Mouse (Mus musculus) heart, embryonic 12.5 days (tissue): Measurements from ENCODE around the gene Slc29a3. TPM values are rescaled to one million over a fixed set of nuclear protein-coding genes. Genes with fewer than 3 reads are reported as not detected.
"Not testable (repeated sequence)": the region's sequence is repeated elsewhere in the genome, so short reads cannot be mapped to it uniquely, and the experiment has no call there.

Experiments
- ATAC-seq: fragments of 200-750 bp; cut with Nextera tagmentation; 2 replicates; pipeline ENCODE4 v1.8.0; 2017; ENCODE audit warnings: moderate TSS enrichment, moderate library complexity; ENCODE audit not compliant: insufficient number of reproducible peaks, low FRiP score
- H3K27ac ChIP-seq: fragments of 300-500 bp; sonication (generic); 2 replicates; pipeline ENCODE4 v1.5.1; 2016; ENCODE audit warnings: mild to moderate bottlenecking, moderate library complexity; ENCODE audit not compliant: poor library complexity, severe bottlenecking
- H3K27me3 ChIP-seq: fragments of 300-500 bp; sonication (generic); replicated peaks from 2 replicates; pipeline ENCODE4 v1.6.1; 2016; ENCODE audit warnings: mild to moderate bottlenecking, moderate library complexity
- H3K36me3 ChIP-seq: fragments of 300-500 bp; sonication (generic); 2 replicates; pipeline ENCODE4 v1.6.1; 2016; ENCODE audit warnings: mild to moderate bottlenecking, moderate library complexity
- H3K4me1 ChIP-seq: fragments of 300-500 bp; sonication (generic); replicated peaks from 2 replicates; pipeline ENCODE4 v1.6.1; 2016; ENCODE audit warnings: mild to moderate bottlenecking
- H3K4me2 ChIP-seq: fragments of 300-500 bp; sonication (generic); 2 replicates; pipeline ENCODE4 v1.6.1; 2016; ENCODE audit warnings: mild to moderate bottlenecking, moderate library complexity
- H3K4me3 ChIP-seq: fragments of 300-500 bp; sonication (generic); 2 replicates; pipeline ENCODE4 v1.5.1; 2016; ENCODE audit warnings: mild to moderate bottlenecking
- H3K9ac ChIP-seq: fragments of 300-500 bp; sonication (generic); 2 replicates; pipeline ENCODE4 v1.6.1; 2016; ENCODE audit warnings: mild to moderate bottlenecking, moderate library complexity
- H3K9me3 ChIP-seq: fragments of 300-500 bp; sonication (generic); replicated peaks from 2 replicates; pipeline ENCODE4 v1.6.1; 2016; ENCODE audit warnings: mild to moderate bottlenecking, moderate library complexity
- WGBS: fragments of 180-500 bp; shearing (Covaris S2); methylation state at CpG from one replicate; pipeline ENCODE4 v1.1.7; 2016; 5-methylcytosine and 5-hydroxymethylcytosine counted together
- polyA plus RNA-seq: library from polyadenylated mRNA; unstranded; fragments of >200 nt; fragmentation: Nextera tagmentation; extraction: Ambion mirVana; gene quantifications from 2 replicates; pipeline ENCODE4 v1.2.1, GENCODE M21; 2016

Slc29a3 gene
- polyA plus RNA-seq, 1 experiment from 2014 or later: 6.8 TPM

DNA sequence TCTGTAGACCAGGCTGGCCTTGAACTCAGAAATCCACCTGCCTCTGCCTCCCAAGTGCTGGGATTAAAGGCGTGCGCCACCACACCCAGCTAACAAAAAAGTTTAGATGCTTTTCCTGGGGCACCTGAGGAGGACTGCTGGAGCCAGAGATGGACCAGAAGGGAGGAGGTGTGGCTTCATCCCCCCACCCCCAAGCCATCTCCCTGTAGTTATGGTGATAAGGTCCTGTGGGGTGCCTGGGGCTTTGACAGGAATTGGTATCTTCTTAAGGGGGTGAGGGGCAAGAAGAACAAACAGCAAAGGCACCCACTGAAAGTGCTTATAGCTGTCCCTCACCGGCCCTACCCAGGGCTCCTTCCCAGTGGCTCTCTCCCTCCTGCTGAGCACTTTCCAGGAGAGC, 25.7 kb downstream of the Slc29a3 start:
- H3K9ac ChIP-seq: no peak overlapping the region
- H3K36me3 ChIP-seq: no peaks in the 10 kb centered on the region
- H3K9me3 ChIP-seq: no peaks in the 10 kb centered on the region
- H3K27ac ChIP-seq: no peak overlapping the region
- H3K4me3 ChIP-seq: no peak overlapping the region
- ATAC-seq: no peak
- no peaks in the 10 kb centered on the region for H3K27me3 ChIP-seq
- H3K4me1 ChIP-seq: no peaks in the 10 kb centered on the region
- 51% methylated on average over 3 of the region's 3 CpGs for WGBS
- H3K4me2 ChIP-seq: no peak overlapping the region

DNA sequence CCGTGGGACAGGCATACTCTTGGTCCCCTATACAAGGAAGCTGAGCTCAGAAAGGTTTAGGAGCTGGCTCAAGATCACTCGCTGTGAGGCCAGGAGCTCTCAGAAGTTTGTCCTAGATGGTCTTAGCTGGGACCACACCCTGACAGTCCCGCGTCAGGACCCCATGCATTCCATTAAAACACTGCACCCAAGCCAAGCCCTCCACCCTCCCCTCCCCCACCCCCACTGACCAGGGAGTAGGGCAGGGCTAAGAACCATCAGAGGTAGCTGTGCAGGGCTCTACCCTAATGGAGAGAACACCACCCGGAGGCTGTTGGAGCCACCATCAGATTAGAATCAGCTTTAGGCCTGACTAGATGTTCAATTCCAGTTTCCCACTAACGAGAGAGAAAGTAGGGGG, 28.1 kb downstream of the Slc29a3 start:
- H3K27me3 ChIP-seq: no peaks in the 10 kb centered on the region
- ATAC-seq: no peak

DNA sequence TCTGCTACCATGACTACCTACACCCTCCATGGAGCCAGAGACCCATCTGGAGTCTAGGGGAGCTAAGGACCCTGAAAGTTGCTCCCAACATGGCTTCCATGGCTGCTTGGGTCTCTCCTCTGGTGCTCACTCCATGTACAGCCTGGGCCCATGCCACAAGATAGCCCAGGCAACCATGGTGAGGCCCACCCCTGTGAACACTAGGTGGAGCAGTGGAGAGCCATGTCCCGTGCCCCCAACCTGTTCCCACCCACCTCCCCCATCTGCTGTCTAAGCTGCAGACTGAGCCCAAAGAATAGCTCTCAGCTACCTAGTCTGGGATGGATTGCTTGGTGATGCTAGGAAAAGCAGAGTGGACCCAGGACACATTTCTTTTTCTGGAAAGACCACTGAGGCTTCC, 29.2 kb downstream of the Slc29a3 start:
- Histone ChIP-seq H3K4me3 (no peak overlapping the region), H3K4me1 (no peaks in the 10 kb centered on the region), H3K9me3 (no peaks in the 10 kb centered on the region), H3K27me3 (no peaks in the 10 kb centered on the region), H3K27ac (no peak overlapping the region), H3K4me2 (no peak overlapping the region), H3K36me3 (peaks cover 9% of the 10 kb centered on the region), H3K9ac (no peak overlapping the region)
- 0 out of 2 replicates have a peak, but pooled peaks have one; percentile 28 for ATAC-seq
- WGBS: 43% methylated on average over 1 of the region's 1 CpGs

More for the DNA sequence above, 28.1 kb downstream of the Slc29a3 start:
- Histone ChIP-seq H3K4me1 (no peaks in the 10 kb centered on the region), H3K9me3 (no peaks in the 10 kb centered on the region), H3K4me3 (no peak overlapping the region), H3K9ac (no peak overlapping the region), H3K27ac (no peak overlapping the region), H3K36me3 (no peaks in the 10 kb centered on the region), H3K4me2 (no peak overlapping the region)
- 64% methylated on average over 6 of the region's 6 CpGs for WGBS

DNA sequence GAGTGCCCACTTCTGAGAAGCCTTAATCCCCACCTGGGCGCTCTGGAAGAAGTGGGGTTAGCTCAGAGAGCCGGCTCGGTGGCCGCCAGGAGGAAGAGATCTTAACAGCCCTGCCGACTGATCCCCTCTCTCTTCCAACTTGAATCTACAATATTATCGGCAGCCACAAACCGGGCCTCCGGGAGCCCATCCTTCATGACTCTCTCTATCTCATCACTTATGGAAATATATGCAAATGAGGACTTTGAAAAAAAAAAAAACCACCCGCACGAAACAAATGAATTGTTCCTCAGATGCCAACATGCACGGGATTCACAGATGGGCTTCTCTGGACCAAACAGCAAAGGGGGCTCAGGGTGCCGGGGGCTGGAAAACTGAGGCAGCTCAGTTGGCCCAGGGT, 31.0 kb downstream of the Slc29a3 start:
- H3K27ac ChIP-seq: no peak overlapping the region
- H3K36me3 ChIP-seq: peaks cover 12% of the 10 kb centered on the region
- ATAC-seq: no peak

DNA sequence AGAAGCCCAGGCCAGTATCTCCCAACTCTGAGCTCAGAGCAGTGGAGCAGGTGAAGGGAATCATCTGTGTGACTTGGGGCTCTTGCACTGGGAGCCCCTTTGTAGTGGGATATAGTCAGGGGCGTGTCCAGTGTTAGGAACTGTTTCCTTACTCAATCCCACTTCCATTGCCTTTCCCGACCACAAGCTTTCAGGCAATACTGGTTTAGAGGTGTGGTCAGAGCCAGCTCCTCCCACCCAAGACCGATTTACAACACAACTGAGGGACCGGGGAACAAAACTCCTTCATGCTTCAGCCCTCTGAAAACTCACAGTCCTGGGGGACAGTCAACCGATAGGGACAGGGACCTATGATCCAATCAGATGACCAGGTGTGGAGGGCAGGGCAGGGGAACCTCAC, 32.1 kb downstream of the Slc29a3 start:
- H3K9me3 ChIP-seq: no peaks in the 10 kb centered on the region
- peaks cover 23% of the 10 kb centered on the region for H3K36me3 ChIP-seq
- no peak overlapping the region for H3K9ac ChIP-seq
- no peaks in the 10 kb centered on the region for H3K27me3 ChIP-seq
- no peak overlapping the region for H3K4me3 ChIP-seq
- no peaks in the 10 kb centered on the region for H3K4me1 ChIP-seq
- no peak for ATAC-seq
- no peak overlapping the region for H3K4me2 ChIP-seq
- 68% methylated on average over 5 of the region's 5 CpGs for WGBS
- no peak overlapping the region for H3K27ac ChIP-seq

More for the DNA sequence above, 31.0 kb downstream of the Slc29a3 start:
- H3K4me2 ChIP-seq: no peak overlapping the region
- H3K9me3 ChIP-seq: no peaks in the 10 kb centered on the region
- H3K4me1 ChIP-seq: no peaks in the 10 kb centered on the region
- H3K27me3 ChIP-seq: no peaks in the 10 kb centered on the region
- H3K4me3 ChIP-seq: no peak overlapping the region
- WGBS: 55% methylated on average over 12 of the region's 12 CpGs
- H3K9ac ChIP-seq: no peak overlapping the region

DNA sequence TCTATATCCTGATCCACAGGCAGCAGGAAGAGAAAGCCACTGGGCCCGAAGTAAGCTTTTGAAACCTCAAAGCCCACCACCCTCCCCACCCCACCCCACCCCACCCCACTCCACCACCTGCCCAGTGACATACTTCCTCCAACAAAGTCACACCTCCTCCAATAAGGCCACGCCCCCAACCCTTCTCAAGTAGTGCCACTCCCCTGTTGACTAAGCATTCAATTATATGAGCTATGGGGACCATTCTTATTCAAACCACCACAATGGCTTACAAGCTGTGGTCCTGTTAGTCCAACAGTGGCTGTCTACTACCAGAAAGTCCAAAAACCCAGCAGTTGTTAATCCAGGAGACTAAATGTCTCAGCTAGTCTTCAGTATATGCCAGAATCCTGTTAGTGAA, 34.1 kb downstream of the Slc29a3 start:
- ATAC-seq: no peak
- no peak overlapping the region for H3K4me2 ChIP-seq
- H3K9me3 ChIP-seq: peaks cover 5% of the 10 kb centered on the region; the same call in 1 of the 2 replicates
- H3K27ac ChIP-seq: no peak overlapping the region
- no peaks in the 10 kb centered on the region for H3K27me3 ChIP-seq
- peaks cover 39% of the 10 kb centered on the region for H3K36me3 ChIP-seq
- no peak overlapping the region for H3K4me3 ChIP-seq
- H3K9ac ChIP-seq: no peak overlapping the region
- H3K4me1 ChIP-seq: no peaks in the 10 kb centered on the region
- 81% methylated on average over 2 of the region's 2 CpGs for WGBS

DNA sequence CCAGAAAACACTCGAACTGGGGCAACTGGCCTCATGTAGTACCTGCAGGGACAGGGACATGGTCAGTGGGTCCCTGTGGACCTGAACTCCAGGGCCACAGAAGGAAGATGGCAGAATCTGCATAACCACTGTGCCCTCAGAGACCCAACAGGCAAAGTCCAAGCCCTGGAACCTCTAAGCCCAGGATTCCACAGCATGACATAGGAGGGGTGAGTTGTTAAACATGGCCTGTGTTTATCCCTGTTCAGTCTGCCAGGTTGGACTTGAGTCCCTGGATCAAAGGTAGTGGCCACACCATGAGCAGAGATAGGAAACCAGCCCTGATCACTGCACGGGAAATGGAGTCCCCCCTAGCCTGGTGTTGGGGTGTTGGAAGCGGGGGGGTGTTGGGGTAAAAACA, 36.1 kb downstream of the Slc29a3 start:
- H3K4me1 ChIP-seq: no peaks in the 10 kb centered on the region
- H3K27ac ChIP-seq: no peak overlapping the region
- H3K9me3 ChIP-seq: peaks cover 12% of the 10 kb centered on the region
- H3K36me3 ChIP-seq: peaks cover 39% of the 10 kb centered on the region
- no peak overlapping the region for H3K4me2 ChIP-seq
- H3K27me3 ChIP-seq: no peaks in the 10 kb centered on the region
- H3K4me3 ChIP-seq: no peak overlapping the region
- 69% methylated on average over 3 of the region's 3 CpGs for WGBS
- H3K9ac ChIP-seq: no peak overlapping the region
- no peak for ATAC-seq

DNA sequence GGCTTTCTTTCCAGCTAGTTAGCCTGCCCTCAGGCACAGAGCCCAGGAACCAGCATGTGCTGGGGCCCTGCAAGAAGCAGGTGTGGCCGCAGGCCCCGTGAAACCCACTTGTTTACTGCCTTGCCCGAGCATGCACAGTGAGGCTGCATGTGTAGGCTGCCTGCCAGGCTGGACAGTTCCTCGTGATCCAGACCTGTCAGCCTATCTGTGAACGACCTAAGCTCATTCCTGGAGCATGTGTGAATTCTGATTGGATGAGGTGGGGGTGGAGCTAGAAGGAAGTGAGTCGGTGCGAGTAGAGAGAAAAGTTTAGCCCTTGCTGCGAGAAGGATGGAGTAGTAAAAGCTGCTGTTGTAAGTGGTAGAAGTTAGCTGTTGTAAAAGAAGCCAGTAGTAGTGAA, 40.3 kb downstream of the Slc29a3 start:
- H3K27ac ChIP-seq, ATAC-seq: not testable (repeated sequence)
- 40% methylated on average over 8 of the region's 8 CpGs for WGBS

DNA sequence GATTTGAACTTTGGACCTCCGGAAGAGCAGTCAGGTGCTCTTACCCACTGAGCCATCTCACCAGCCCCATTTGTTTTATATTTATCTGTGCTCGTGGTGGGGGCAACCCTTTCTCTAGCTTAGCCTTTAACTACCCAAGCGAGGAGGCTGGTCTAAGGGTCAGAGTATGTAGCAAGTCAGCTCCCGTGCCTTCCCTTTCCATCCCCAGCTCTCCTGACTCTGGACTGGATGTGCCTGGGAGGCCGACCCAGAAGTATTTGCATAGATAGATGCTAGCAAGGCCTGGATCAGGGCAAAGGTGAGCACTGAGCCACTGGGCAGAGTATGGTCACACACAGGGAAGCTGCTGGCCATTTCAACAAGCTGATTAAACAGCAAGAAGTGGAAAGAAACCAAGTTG, 43.8 kb downstream of the Slc29a3 start:
- no peaks in the 10 kb centered on the region for H3K4me1 ChIP-seq
- ATAC-seq: no peak
- peaks cover 8% of the 10 kb centered on the region for H3K27me3 ChIP-seq
- H3K9me3 ChIP-seq: peaks cover 9% of the 10 kb centered on the region
- H3K27ac ChIP-seq: no peak overlapping the region
- peaks cover 1% of the 10 kb centered on the region for H3K36me3 ChIP-seq
- H3K4me3 ChIP-seq: no peak overlapping the region
- 74% methylated on average over 5 of the region's 5 CpGs for WGBS
- no peak overlapping the region for H3K4me2 ChIP-seq
- no peak overlapping the region for H3K9ac ChIP-seq

More for the DNA sequence above, 40.3 kb downstream of the Slc29a3 start:
- Histone ChIP-seq H3K9me3 (peaks cover 14% of the 10 kb centered on the region), H3K36me3 (peaks cover 28% of the 10 kb centered on the region)
- H3K27me3 ChIP-seq, H3K4me2 ChIP-seq, H3K4me1 ChIP-seq, H3K4me3 ChIP-seq, H3K9ac ChIP-seq: not testable (repeated sequence)

DNA sequence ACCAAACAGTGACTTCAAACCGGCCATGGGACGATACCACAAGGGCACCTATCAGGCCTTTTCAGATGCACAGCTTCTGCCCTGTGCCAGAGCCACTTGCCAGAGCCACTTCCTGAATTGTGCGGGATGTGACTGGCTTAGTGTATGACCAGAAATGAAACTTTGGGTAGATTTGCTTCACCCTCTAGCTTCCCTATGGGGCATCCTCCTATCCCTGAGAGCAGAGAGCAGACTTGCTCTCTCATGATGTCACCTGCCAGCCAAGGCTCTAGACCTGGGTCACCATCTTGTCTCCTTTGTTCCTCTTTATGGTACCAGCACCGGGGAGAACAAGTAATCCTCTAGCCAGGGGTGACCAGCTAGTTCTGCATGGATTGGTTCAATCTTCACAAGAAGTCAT, 46.3 kb downstream of the Slc29a3 start:
- 0 out of 2 replicates have a peak, but pooled peaks cover 3% of the 10 kb centered on the region for H3K9me3 ChIP-seq
- no peak overlapping the region for H3K4me2 ChIP-seq
- no peak overlapping the region for H3K27ac ChIP-seq
- no peaks in the 10 kb centered on the region for H3K36me3 ChIP-seq
- no peak overlapping the region for H3K9ac ChIP-seq
- no peak for ATAC-seq
- no peak overlapping the region for H3K4me3 ChIP-seq
- no peaks in the 10 kb centered on the region for H3K4me1 ChIP-seq
- peaks cover 8% of the 10 kb centered on the region for H3K27me3 ChIP-seq
- WGBS: 88% methylated on average over 4 of the region's 4 CpGs

DNA sequence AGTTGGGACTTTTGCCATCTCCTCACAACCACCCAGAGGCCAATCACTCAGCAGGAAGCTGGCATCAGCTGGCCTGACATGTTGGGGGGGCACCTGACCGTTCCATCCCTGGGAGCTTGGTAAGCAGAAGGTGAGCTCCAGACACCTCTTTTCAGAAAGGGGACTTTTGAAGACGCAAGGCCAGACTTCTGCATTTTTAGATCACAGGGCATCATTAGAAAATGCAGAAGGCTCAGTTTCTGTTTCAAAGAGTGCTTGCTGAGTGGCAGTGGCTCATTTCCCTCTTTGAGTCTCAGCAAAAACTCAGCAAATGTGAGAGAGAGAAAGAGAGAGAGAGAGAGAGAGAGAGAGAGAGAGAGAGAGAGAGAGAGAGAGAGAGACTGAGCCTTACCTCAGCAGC, 47.5 kb downstream of the Slc29a3 start:
- no peaks in the 10 kb centered on the region for H3K4me1 ChIP-seq
- H3K27ac ChIP-seq: no peak overlapping the region
- H3K9ac ChIP-seq: no peak overlapping the region
- WGBS: 52% methylated on average over 2 of the region's 2 CpGs
- no peak overlapping the region for H3K4me2 ChIP-seq
- no peak overlapping the region for H3K4me3 ChIP-seq
- ATAC-seq: no peak
- no peaks in the 10 kb centered on the region for H3K36me3 ChIP-seq
- H3K9me3 ChIP-seq: 0 out of 2 replicates have a peak, but pooled peaks cover 3% of the 10 kb centered on the region
- peaks cover 15% of the 10 kb centered on the region for H3K27me3 ChIP-seq

DNA sequence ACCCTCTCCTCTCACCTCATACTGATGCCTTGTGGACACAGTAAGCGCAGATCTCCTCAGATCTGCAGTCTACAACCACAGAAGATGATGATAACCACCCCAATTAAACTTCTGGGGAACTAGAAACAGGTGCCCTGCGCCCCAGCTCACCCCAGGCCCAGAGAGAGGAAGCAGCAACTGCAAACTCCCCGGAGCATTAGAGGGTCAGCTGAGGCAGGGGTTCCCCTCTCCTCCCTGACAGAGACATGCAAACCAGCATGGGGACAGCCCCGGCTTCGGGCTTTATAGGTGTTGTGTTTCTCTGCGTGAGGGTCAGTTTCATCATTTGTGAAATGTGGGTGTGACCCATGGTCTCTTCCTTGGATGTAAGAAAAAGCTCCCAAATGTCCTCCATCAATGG, 54.8 kb downstream of the Slc29a3 start:
- no peaks in the 10 kb centered on the region for H3K36me3 ChIP-seq
- WGBS: 77% methylated on average over 6 of the region's 6 CpGs
- no peaks in the 10 kb centered on the region for H3K9me3 ChIP-seq
- H3K27ac ChIP-seq: no peak overlapping the region
- H3K9ac ChIP-seq: no peak overlapping the region
- H3K4me2 ChIP-seq: no peak overlapping the region
- no peak overlapping the region for H3K4me3 ChIP-seq
- H3K4me1 ChIP-seq: no peaks in the 10 kb centered on the region
- peaks cover 40% of the 10 kb centered on the region for H3K27me3 ChIP-seq
- ATAC-seq: no peak
